Mouse (Mus musculus): ENCODE results near the gene Hist2h2be. TPM values are rescaled to one million over a fixed set of nuclear protein-coding genes. Genes with fewer than 3 reads are reported as not detected.
"Not testable (repeated sequence)": the region's sequence is repeated elsewhere in the genome, so short reads cannot be mapped to it uniquely, and the experiment has no call there.

The Hist2h2be gene
- polyA plus RNA-seq, 1 experiment from 2014 or later, result 4.7 TPM

DNA sequence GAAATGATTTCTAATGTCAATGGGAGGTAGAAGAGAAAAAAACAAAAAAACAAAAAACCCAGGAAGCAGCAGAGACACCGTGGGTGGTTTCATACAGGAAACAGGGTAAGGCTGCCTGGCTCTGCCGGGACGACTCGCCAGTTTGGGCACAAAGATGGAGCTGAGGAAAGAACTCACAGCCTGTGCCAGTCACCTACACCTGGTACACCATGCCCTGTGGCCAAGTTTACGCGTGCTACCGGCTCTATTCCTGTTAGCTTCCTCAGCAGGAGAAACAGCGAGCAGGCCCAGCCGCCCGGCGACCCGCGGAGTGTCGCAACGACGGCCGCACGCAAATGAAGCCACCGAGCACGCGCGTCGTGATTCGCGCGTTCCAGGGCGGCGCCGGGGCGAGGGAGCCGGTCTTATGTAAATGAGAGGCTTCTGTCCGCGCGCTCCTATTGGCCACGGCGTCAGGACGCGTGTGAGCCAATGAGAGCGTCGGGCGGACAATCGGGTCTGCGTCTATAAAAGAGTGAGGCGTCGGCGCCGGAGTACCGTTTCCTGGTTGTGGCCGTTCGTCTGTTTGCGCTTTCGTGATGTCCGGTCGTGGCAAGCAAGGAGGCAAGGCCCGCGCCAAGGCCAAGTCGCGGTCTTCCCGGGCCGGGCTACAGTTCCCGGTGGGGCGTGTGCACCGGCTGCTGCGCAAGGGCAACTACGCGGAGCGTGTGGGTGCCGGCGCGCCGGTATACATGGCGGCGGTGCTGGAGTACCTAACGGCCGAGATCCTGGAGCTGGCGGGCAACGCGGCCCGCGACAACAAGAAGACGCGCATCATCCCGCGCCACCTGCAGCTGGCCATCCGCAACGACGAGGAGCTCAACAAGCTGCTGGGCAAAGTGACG lies 24.3 kb downstream of the Hist2h2be start, which contains the start of gene Hist2h2aa1:
Gene Hist2h2aa1 (plus strand): TSS at position 495 of the 884 bp plus-strand sequence.
- WGBS, result under 1% methylated on average over 27 of the region's 88 CpGs
- peak within 1 kb of the TSS; percentile 50 for H3K4me3 ChIP-seq

DNA sequence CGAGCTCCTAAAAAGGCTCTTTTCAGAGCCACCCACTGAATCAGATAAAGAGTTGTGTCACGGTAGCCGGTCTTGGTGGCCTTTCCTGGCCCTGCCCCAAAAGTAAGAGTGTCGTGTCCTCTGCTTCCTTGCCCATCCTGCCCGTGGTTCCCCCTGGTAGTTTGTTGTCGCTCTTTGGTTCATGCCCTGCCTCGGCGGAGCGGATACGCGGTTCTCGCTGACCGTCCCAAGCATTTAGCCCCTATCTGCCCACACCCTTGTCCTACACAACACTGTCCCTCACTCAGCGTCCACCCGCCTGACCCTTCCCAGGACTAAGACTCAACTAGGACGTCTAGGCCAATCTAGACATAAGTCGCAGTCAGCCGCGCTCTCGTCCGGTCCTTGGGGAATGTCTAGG lies 25.1 kb downstream of the Hist2h2be start:
- 0% methylated on average over 9 of the region's 21 CpGs for WGBS
- H3K36me3 ChIP-seq; ATAC-seq (ENCODE audit: low FRiP score, low read depth); H3K9me3 ChIP-seq; H3K27me3 ChIP-seq; H3K9ac ChIP-seq: not testable (repeated sequence)
- peak overlapping the region; percentile 70; the same call in 1 of the 2 replicates for H3K27ac ChIP-seq (replicated peaks)
- H3K4me3 ChIP-seq, result peak overlapping the region; percentile 34
- H3K4me1 ChIP-seq (replicated peaks), result peaks cover 20% of the 10 kb centered on the region
- peak overlapping the region; percentile 48 for H3K4me2 ChIP-seq

More for the DNA sequence above, 24.3 kb downstream of the Hist2h2be start, which contains the start of gene Hist2h2aa1:
- peak within 1 kb of the TSS; percentile 98 for H3K27ac ChIP-seq (replicated peaks)
- not testable (repeated sequence) for H3K36me3 ChIP-seq, H3K9me3 ChIP-seq, H3K27me3 ChIP-seq
- H3K4me2 ChIP-seq, result peak within 1 kb of the TSS; percentile 71
- peak; percentile 94 for ATAC-seq (ENCODE audit: low FRiP score, low read depth)
- H3K9ac ChIP-seq, result peak within 1 kb of the TSS; percentile 73
- H3K4me1 ChIP-seq (replicated peaks), result peaks cover 26% of the 10 kb centered on the region

GRCm38 (mm10) chr3:96246427-96246856 lies 25.5 kb downstream of the Hist2h2be start, which contains the start of gene Hist2h3c1:
Gene Hist2h3c1 (plus strand): TSS chr3:96246685.
- not testable (repeated sequence) for H3K9me3 ChIP-seq, H3K27me3 ChIP-seq, H3K36me3 ChIP-seq
- H3K9ac ChIP-seq, result peak within 1 kb of the TSS; percentile 33; the same call in 1 of the 2 replicates
- peak; percentile 91 for ATAC-seq (ENCODE audit: low FRiP score, low read depth)
- H3K4me2 ChIP-seq, result peak within 1 kb of the TSS; percentile 49
- peaks cover 18% of the 10 kb centered on the region for H3K4me1 ChIP-seq (replicated peaks)
- peak within 1 kb of the TSS; percentile 70; the same call in 1 of the 2 replicates for H3K27ac ChIP-seq (replicated peaks)
- H3K4me3 ChIP-seq, result peak within 1 kb of the TSS; percentile 34
- 0% methylated on average over 1 of the region's 47 CpGs for WGBS

DNA sequence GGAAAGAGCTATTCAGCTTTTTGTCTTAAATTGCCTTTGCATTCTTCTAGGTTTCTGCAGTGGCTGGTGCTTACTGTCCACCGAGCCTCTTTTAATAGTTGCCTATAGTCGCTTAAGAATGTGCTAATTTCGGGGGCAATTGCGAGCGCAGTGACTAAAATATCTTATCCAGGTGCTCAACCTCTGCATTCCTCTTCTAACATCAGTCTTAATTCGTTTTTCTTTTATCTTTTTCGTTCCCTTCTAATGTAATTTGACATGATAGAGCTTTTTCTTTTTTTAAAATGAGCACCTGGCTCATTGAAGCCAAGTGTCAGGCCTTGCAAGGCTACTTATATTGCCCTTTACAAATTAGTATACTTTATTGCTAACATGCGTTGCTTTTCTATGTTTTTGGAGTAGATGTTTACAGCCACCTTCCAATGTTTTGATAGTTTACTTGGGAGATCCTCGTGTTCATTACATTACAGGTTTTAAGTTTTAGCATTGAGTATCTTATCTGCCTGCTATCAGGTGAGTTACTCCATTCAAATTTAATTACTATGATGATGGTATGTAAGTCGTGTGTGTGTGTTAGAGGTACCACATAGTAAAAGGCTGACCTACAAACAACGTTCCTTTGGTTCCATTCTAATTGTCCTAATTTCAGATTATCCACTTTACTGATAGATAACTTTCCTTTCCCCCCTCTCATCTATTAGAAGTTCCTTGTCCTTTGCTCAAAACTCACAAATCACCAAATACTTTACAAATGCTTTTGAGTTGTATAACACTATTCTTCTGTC lies 26.6 kb downstream of the Hist2h2be start:
- H3K27ac ChIP-seq (replicated peaks), result no peak overlapping the region
- no peaks in the 10 kb centered on the region for H3K36me3 ChIP-seq
- no peaks in the 10 kb centered on the region for H3K9me3 ChIP-seq
- peaks cover 18% of the 10 kb centered on the region for H3K4me1 ChIP-seq (replicated peaks)
- H3K27me3 ChIP-seq, result no peaks in the 10 kb centered on the region
- H3K4me2 ChIP-seq, result peak overlapping the region; percentile 49
- peak overlapping the region; percentile 29 for H3K4me3 ChIP-seq
- no peak for ATAC-seq (ENCODE audit: low FRiP score, low read depth)
- WGBS, result 6% methylated on average over 11 of the region's 11 CpGs
- peak overlapping the region; percentile 33; the same call in 1 of the 2 replicates for H3K9ac ChIP-seq

- no peaks in the 10 kb centered on the region for H3K9me3 ChIP-seq
- ATAC-seq (ENCODE audit: low FRiP score, low read depth), result no peak
- no peaks in the 10 kb centered on the region for H3K36me3 ChIP-seq
- no peak overlapping the region for H3K9ac ChIP-seq
- H3K4me2 ChIP-seq, result peak overlapping the region; percentile 49
- no peaks in the 10 kb centered on the region for H3K27me3 ChIP-seq
- no peak overlapping the region for H3K4me3 ChIP-seq
- H3K27ac ChIP-seq (replicated peaks), result no peak overlapping the region
- H3K4me1 ChIP-seq (replicated peaks), result peaks cover 18% of the 10 kb centered on the region
- 55% methylated on average over 6 of the region's 6 CpGs for WGBS
These were observed 27.5 kb downstream of the Hist2h2be start for GRCm38 (mm10) chr3:96248141-96249033.

DNA sequence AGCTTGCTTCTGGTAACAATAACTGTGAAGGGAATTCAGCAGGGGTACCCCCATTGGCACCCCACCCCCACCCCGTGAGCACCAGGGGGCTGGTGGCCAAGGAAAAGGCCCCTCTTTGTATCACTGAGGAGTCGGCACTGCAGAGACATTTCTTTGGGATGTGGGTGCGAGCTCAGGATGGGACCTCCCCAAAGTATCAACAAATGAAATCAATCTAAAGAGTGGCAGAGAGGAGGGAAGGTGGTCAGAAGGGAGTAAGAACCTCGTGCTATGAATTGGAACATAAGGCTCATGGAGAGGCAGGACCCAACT lies 28.1 kb downstream of the Hist2h2be start:
- H3K9ac ChIP-seq, result no peak overlapping the region
- ATAC-seq (ENCODE audit: low FRiP score, low read depth), result no peak
- no peak overlapping the region for H3K27ac ChIP-seq (replicated peaks)
- H3K4me1 ChIP-seq (replicated peaks), result peaks cover 18% of the 10 kb centered on the region
- H3K9me3 ChIP-seq, result no peaks in the 10 kb centered on the region
- H3K4me3 ChIP-seq, result no peak overlapping the region
- H3K36me3 ChIP-seq, result no peaks in the 10 kb centered on the region
- 57% methylated on average over 4 of the region's 4 CpGs for WGBS
- H3K4me2 ChIP-seq, result no peak overlapping the region
- no peaks in the 10 kb centered on the region for H3K27me3 ChIP-seq

DNA sequence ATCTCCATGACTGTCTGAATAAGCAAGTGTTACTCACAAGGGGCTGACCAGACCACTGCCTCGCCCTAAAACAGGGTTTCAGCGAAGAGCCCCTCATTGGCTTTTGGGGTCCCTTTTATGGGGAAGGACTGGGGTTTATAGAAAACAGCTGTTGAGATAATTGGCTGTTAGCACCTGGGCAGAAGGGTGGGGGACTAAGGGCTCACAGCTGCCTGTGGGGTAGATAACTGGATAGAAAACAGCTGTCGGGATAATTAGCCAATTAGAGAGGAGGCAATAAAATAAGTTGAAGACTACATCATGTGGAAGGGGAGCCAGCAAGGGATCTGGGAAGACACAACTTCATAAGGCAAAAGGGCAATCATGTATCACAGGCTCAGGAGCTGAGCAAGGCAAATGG lies 30.0 kb downstream of the Hist2h2be start:
- Histone ChIP-seq H3K36me3 (no peaks in the 10 kb centered on the region), H3K4me3 (no peak overlapping the region), H3K27me3 (no peaks in the 10 kb centered on the region), H3K4me1 (replicated peaks) (peaks cover 8% of the 10 kb centered on the region), H3K9me3 (no peaks in the 10 kb centered on the region), H3K4me2 (no peak overlapping the region), H3K27ac (replicated peaks) (no peak overlapping the region), H3K9ac (no peak overlapping the region)
- no peak for ATAC-seq (ENCODE audit: low FRiP score, low read depth)
- WGBS, result 82% methylated on average over 3 of the region's 3 CpGs

DNA sequence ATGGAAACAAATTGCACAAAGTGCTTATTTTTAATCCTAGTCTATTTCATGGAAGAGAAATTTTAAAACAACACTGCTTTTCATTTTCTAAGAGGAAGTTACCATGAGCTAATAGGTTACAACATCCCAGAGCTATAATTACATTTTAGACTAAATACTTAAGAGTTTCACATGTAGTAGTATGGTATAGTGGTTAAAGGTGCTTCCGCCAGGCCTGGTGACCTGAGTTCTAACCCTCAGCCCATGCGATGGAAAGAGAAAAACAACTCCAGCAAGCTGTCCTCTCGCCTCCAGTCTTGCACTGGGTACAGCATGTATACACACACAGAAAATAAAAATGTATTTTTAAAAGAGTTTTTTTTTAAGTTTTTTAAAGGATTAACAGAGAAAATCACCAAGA lies 30.9 kb downstream of the Hist2h2be start:
- no peak overlapping the region for H3K27ac ChIP-seq (replicated peaks)
- H3K4me2 ChIP-seq, result no peak overlapping the region
- no peaks in the 10 kb centered on the region for H3K9me3 ChIP-seq
- no peak overlapping the region for H3K4me3 ChIP-seq
- H3K4me1 ChIP-seq (replicated peaks), result peaks cover 8% of the 10 kb centered on the region
- WGBS, result 91% methylated on average over 3 of the region's 3 CpGs
- no peak for ATAC-seq (ENCODE audit: low FRiP score, low read depth)
- no peaks in the 10 kb centered on the region for H3K36me3 ChIP-seq
- no peak overlapping the region for H3K9ac ChIP-seq
- H3K27me3 ChIP-seq, result no peaks in the 10 kb centered on the region

DNA sequence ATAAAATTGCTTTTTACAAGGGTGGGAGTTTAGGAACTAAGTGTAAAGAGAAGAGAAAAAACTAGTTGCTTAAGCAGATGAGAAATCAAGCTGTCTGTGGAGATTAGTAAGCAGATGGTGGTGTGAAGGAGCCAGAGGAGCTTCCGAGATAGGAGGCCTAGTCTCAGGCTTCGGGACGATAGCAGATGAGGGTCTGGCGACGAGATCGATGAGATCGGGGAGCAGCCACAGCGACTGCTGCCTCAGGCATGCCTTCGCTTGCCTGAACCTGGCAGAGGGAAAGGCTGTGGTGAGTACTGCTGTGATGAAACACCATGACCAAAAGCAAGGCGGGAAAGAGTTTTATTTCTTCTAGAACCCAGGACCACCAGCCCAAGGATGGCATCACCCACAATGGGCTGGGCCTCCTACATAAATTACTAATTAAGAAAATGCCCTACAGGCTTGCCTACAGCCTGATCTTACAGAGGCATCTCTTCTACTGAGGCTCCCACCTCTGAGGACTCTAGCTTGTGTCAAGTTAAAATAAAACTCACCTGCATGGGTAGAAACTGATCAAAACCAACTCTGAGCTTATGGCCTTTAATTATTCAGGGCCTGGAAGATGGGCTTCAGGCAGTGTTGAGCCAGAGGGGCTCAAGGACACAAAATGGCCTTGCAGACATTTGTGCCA lies 33.9 kb downstream of the Hist2h2be start:
- no peaks in the 10 kb centered on the region for H3K36me3 ChIP-seq
- H3K9ac ChIP-seq, result no peak overlapping the region
- no peaks in the 10 kb centered on the region for H3K4me1 ChIP-seq (replicated peaks)
- H3K27ac ChIP-seq (replicated peaks), result no peak overlapping the region
- ATAC-seq (ENCODE audit: low FRiP score, low read depth), result peak; percentile 30; the same call in 1 of the 2 replicates
- H3K4me3 ChIP-seq, result no peak overlapping the region
- 51% methylated on average over 10 of the region's 10 CpGs for WGBS
- H3K4me2 ChIP-seq, result no peak overlapping the region
- H3K9me3 ChIP-seq, result no peaks in the 10 kb centered on the region
- no peaks in the 10 kb centered on the region for H3K27me3 ChIP-seq

GRCm38 (mm10) chr3:96255926-96256593 lies 35.1 kb downstream of the Hist2h2be start:
- Histone ChIP-seq H3K4me1 (replicated peaks) (peaks cover 2% of the 10 kb centered on the region; the same call in 1 of the 2 replicates), H3K4me2 (no peak overlapping the region), H3K9ac (no peak overlapping the region), H3K36me3 (no peaks in the 10 kb centered on the region), H3K27ac (replicated peaks) (no peak overlapping the region), H3K27me3 (no peaks in the 10 kb centered on the region), H3K4me3 (no peak overlapping the region), H3K9me3 (no peaks in the 10 kb centered on the region)
- WGBS, result 87% methylated on average over 5 of the region's 5 CpGs
- ATAC-seq (ENCODE audit: low FRiP score, low read depth), result no peak
